Mouse (Mus musculus): Measurements from ENCODE around the gene Slc5a2.

Slc5a2 gene

GRCm38 (mm10) chr7:128300952-128301351, 35.5 kb downstream of the Slc5a2 start:
- no peak for DNase-seq (ENCODE audit: low read depth)

- DNase-seq (ENCODE audit: low read depth) = no peak
Measured at GRCm38 (mm10) chr7:128302151-128302550, 36.7 kb downstream of the Slc5a2 start.

- DNase-seq (ENCODE audit: low read depth) = no peak
Measured at GRCm38 (mm10) chr7:128304198-128304597, 38.7 kb downstream of the Slc5a2 start.

- no peak for DNase-seq (ENCODE audit: low read depth)
Measured at GRCm38 (mm10) chr7:128304907-128305306, 39.5 kb downstream of the Slc5a2 start.

GRCm38 (mm10) chr7:128307851-128308250, 42.4 kb downstream of the Slc5a2 start:
- no peak for DNase-seq (ENCODE audit: low read depth)

GRCm38 (mm10) chr7:128309216-128309615, 43.8 kb downstream of the Slc5a2 start:
- no peak for DNase-seq (ENCODE audit: low read depth)

GRCm38 (mm10) chr7:128309776-128310175, 44.3 kb downstream of the Slc5a2 start:
- no peak for DNase-seq (ENCODE audit: low read depth)

GRCm38 (mm10) chr7:128310229-128310688, 44.8 kb downstream of the Slc5a2 start:
- no peak for DNase-seq (ENCODE audit: low read depth)

- no peak for DNase-seq (ENCODE audit: low read depth)
Measured at GRCm38 (mm10) chr7:128311263-128311662, 45.8 kb downstream of the Slc5a2 start.

GRCm38 (mm10) chr7:128311811-128312210, 46.4 kb downstream of the Slc5a2 start:
- DNase-seq (ENCODE audit: low read depth) = no peak

- no peak for DNase-seq (ENCODE audit: low read depth)
Measured at GRCm38 (mm10) chr7:128312375-128313059, 47.1 kb downstream of the Slc5a2 start.

GRCm38 (mm10) chr7:128313601-128314000, 48.1 kb downstream of the Slc5a2 start:
- DNase-seq (ENCODE audit: low read depth) = no peak

GRCm38 (mm10) chr7:128314491-128314890, 49.0 kb downstream of the Slc5a2 start:
- DNase-seq (ENCODE audit: low read depth) = no peak

GRCm38 (mm10) chr7:128317011-128317410, 51.6 kb downstream of the Slc5a2 start:
- DNase-seq (ENCODE audit: low read depth) = no peak

- no peak for DNase-seq (ENCODE audit: low read depth)
Measured at GRCm38 (mm10) chr7:128319140-128319539, 53.7 kb downstream of the Slc5a2 start.

- no peak for DNase-seq (ENCODE audit: low read depth)
Measured at GRCm38 (mm10) chr7:128320219-128320816, 54.9 kb downstream of the Slc5a2 start.

- no peak for DNase-seq (ENCODE audit: low read depth)
Measured at GRCm38 (mm10) chr7:128321260-128321659, 55.8 kb downstream of the Slc5a2 start.

All from c-Kit-positive CD71-positive TER-119-negative erythroid progenitor cells, embryonic 14.5 days (primary cell).